Mouse (Mus musculus) layer of hippocampus, adult 9-10 months (tissue): ENCODE results near the gene Ttc28.
"Not testable (repeated sequence)": the region's sequence is repeated elsewhere in the genome, so short reads cannot be mapped to it uniquely, and the experiment has no call there.

Source experiments
- DNase-seq: peaks from one replicate; pipeline ENCODE4 v3.0.0; 2022; ENCODE audit warnings: low spot score

Gene Ttc28

GRCm38 (mm10) chr5:110879584-110880374 lies at the start of gene Ttc28:
Ttc28 (plus strand) TSS chr5:110879803.
- DNase-seq = peak; percentile 65

GRCm38 (mm10) chr5:110831036-110831720 lies 48.4 kb upstream of the Ttc28 start:
- DNase-seq = no peak

- DNase-seq = no peak
Observed at GRCm38 (mm10) chr5:110835959-110836358, 43.6 kb upstream of the Ttc28 start.

- DNase-seq = not testable (repeated sequence)
Observed at GRCm38 (mm10) chr5:110838016-110838415, 41.6 kb upstream of the Ttc28 start.

GRCm38 (mm10) chr5:110839038-110839677 lies 40.4 kb upstream of the Ttc28 start:
- DNase-seq = no peak

GRCm38 (mm10) chr5:110839678-110840365 lies 39.8 kb upstream of the Ttc28 start, which contains the start of the genes Hscb and Chek2:
Hscb (minus strand) TSS chr5:110839777.
Chek2 (plus strand) TSS chr5:110839979.
- peak; percentile 97 for DNase-seq

- DNase-seq = peak; percentile 35
Observed at GRCm38 (mm10) chr5:110840465-110840864, 39.1 kb upstream of the Ttc28 start.

- no peak for DNase-seq
Observed at GRCm38 (mm10) chr5:110841046-110841862, 38.3 kb upstream of the Ttc28 start.

GRCm38 (mm10) chr5:110852990-110853389 lies 26.6 kb upstream of the Ttc28 start:
- no peak for DNase-seq

GRCm38 (mm10) chr5:110857091-110857490 lies 22.5 kb upstream of the Ttc28 start:
- no peak for DNase-seq

GRCm38 (mm10) chr5:110859013-110859650 lies 20.5 kb upstream of the Ttc28 start:
- DNase-seq = no peak

GRCm38 (mm10) chr5:110860445-110860844 lies 19.2 kb upstream of the Ttc28 start:
- no peak for DNase-seq

GRCm38 (mm10) chr5:110868460-110868859 lies 11.1 kb upstream of the Ttc28 start:
- no peak for DNase-seq

GRCm38 (mm10) chr5:110869242-110869669 lies 10.3 kb upstream of the Ttc28 start:
- no peak for DNase-seq

- DNase-seq = no peak
Observed at GRCm38 (mm10) chr5:110873160-110873559, 6.4 kb upstream of the Ttc28 start.

GRCm38 (mm10) chr5:110874711-110875110 lies 4.9 kb upstream of the Ttc28 start:
- no peak for DNase-seq

GRCm38 (mm10) chr5:110875286-110875685 lies 4.3 kb upstream of the Ttc28 start:
- DNase-seq = no peak

- no peak for DNase-seq
Observed at GRCm38 (mm10) chr5:110877666-110878505, 1.7 kb upstream of the Ttc28 start.

- DNase-seq = not testable (repeated sequence)
Observed at GRCm38 (mm10) chr5:110878526-110878925, 1.1 kb upstream of the Ttc28 start.

GRCm38 (mm10) chr5:110879042-110879441 lies 561 bp upstream of the Ttc28 start:
- no peak for DNase-seq
